Mouse (Mus musculus) right cerebral cortex, postnatal 36 days (tissue): Measurements from ENCODE around the gene Cntn1.

Source experiments
- DNase-seq, 2 experiments: peaks; one replicate each; pipeline ENCODE4 v3.0.0; 2022; ENCODE audit warnings: low spot score in 2 of 2, mixed read lengths in 1 of 2

Gene Cntn1

DNA sequence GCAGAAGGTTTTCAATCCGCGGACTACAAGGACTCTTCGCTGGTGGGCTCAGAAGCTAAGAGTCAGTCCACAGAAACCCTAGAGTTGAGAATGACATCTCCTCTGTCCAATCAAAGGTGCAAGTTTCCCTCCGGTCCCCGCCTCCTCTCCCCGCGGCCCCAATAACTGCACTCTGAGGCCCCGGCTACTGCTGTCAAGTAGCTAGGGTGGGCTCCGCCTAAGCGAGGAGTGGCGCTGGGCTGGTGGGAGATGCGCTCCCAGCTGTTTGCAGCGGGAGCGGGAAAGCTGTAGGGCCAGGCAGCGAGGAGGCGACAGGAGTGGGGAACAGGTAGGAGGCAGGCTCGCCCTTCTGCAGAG lies at the start of gene Cntn1:
TSS of gene Cntn1 (plus strand) at position 170 of the 357 bp plus-strand sequence.
- peak; percentile 87 to 88 for DNase-seq

DNA sequence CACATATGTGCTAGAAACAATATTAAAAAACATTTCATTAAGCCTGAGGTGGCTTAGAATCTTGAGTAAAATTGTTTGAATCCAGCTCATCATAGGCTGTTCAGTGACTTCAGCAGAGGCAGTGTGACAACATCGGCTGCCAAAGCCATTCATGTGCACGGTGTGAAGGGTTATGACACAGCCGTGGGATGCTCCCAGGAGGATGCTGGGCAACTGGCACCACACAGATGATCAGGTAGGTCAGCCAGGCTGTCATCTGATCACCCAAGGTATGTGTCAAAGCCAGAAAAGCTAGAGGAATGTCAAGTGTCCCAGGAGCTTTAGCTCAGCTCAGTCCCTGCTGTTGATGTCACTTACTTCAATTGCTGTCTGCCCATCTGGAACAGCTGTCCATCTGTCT lies 49.5 kb upstream of the Cntn1 start:
- no peak for DNase-seq

- DNase-seq: no peak
These were observed 38.5 kb upstream of the Cntn1 start for GRCm38 (mm10) chr15:92012165-92013083.

GRCm38 (mm10) chr15:92034111-92034510 lies 16.9 kb upstream of the Cntn1 start:
- DNase-seq: no peak

DNA sequence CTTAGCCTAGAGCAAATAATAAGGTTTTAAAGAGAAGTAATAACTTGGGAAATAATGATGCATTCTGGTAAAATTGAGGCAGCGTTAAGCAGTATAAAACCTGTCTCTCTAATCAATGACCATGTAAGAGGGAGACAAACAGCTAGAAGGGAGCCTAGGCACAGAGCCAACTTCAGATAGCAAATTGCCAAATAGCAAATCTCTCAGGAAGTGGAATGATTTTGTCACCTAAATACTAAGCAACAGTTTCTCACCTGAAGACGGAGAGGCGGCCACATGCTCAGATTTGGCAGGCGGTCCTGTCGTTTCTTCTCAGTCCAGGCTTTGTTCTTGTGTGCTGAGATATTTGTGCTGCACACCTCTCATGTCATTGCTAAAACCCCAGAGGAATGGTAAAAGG lies 8.4 kb upstream of the Cntn1 start:
- DNase-seq: no peak

DNA sequence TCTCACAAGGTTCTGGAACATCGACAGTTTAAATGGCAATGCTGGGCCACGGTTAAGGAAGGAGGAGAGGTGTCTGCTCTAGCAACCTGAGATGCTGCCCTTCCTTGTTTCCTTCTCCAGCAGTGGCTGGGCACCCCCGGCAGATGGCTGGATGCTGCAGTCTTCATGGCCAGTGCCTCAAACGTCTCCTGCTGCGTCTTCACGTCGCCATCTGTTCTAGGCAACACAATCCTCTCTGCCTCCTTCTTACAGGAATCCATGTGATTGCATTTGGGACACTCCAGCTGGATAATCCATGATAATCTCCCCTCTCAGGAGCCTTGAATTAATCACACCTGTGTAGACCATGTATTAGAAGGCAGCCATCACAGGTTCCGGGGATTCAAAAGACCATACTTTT lies 4.9 kb upstream of the Cntn1 start:
- no peak for DNase-seq

DNA sequence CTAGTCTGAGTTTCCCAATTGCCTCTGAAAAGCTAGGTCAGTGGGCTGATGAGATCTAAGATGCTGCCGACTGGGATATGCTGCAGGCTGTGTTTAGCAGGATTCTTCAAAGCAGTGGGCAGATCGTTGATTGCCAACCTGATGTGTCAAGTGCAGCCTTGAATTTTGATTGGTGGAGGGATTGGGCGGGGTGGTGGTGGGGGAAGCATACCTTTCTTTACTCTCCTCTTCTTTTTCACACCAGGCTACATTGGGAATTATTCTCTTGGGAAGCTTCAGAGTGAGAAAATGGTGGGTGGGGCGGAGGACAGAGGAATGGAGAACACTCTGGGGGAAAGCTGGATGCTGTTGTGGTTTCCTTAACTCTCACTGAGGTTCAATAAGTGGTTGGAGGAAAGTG lies 2.9 kb upstream of the Cntn1 start:
- peak; percentile 12 to 37 for DNase-seq

DNA sequence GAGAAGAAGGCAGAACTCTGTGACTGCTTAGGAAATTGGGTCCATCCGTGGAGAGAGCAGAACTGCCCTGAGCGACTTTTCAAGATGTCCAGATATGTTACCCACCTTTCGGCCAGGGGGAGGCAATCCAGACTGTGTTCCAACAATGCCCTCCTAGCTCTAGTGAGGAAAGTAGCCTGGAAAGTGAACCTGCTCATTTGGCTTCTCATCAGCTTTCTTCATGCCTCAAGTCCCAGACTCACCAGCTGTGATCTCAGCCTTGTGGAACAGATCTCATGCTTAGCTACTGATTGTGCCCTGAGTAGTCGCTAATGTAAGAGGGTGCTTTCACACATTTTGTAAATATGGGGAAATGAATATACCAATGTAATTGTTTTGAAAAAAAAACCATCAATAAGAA lies 2.4 kb upstream of the Cntn1 start:
- DNase-seq: no peak

- DNase-seq: peak; percentile 51 to 55
These were observed 578 bp downstream of the Cntn1 start for GRCm38 (mm10) chr15:92051353-92052132.

GRCm38 (mm10) chr15:92052133-92052463 lies 1.1 kb downstream of the Cntn1 start:
- peak; percentile 67 for DNase-seq

DNA sequence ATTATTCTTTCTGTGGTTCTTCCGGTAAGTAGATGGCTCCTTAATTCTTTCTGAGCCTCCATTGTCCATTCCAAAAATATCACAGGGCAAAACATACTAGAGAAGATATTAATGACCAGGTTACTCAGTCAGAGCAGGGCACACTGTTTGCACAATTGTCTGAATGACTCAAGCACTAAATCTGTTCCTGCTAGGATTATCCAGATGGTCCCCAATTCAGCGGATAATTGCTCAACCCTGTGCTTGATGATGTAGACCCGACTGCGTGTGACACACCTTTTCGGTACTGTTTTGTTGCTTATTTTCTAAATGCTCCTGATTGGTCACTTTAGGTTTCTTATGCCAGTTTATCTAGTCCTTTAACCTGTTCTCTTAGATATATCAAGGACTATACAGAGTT lies 6.6 kb downstream of the Cntn1 start:
- no peak for DNase-seq

- no peak for DNase-seq
These were observed 10.0 kb downstream of the Cntn1 start for GRCm38 (mm10) chr15:92060986-92061385.

DNA sequence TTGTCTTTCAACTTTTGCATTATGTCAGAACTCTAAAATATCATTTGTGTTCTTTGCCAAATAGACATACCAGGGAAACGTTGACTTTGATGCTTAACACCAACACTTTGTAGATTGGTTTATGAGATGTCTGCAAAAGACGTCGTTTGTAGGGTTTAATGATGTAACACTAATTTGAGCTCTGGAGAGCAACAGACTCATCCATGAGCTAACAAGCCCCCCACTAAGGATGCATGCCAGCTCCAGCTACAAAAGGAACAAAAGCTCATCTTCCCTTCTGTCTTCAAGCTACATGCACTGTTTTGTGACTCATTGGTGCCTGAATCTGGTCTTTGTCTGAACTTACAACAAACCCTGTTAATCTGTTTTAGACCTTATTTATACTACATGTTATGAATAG lies 28.5 kb downstream of the Cntn1 start:
- DNase-seq: no peak

DNA sequence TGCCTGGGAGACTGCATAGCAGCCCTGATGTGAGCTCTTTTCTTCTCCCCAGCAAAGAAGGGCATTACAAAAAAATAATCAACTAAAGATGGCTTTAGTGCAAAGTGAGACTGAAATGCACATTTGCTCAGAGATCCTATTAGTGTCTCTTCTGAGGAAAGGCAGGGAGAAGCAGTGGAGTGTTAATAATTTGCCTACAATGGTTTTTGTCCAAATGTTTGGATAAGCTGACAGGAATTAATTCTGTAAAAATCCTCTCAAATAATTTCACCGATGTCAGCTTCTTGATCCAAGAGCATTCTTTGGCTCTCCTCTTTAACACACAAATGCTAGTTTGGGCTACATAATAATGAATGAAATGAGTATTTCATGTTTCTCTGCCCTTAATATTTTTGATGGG lies 34.9 kb downstream of the Cntn1 start:
- DNase-seq: no peak

DNA sequence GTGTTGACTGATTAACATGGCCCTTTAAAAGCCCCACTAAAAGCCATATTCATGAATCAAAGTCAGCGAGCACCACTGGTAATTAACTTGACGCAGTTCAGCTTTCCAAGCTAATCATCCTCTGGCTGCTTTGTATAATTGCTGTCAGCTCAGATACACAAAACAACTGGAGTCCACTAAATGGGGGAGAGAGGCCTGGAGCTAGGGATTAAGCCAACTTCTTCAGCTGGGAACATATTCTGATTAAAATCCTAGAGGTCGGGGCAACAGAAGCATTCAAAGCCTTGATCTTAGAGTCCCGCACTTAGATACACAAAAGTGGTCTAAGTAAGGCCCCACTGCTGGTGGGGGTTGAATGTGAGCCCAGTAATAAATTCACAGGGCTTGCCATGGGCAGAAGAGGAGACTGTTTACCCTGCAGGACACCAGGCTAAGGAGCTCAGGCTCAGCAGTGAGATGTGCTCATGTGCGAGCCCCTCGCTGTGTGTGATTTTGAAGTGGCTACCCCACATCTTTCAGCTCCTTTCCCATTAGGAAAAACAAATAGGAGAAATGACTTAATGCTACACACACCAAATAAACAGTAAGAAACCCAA lies 36.8 kb downstream of the Cntn1 start:
- DNase-seq: no peak

- no peak for DNase-seq
These were observed 39.8 kb downstream of the Cntn1 start for GRCm38 (mm10) chr15:92090787-92091186.

GRCm38 (mm10) chr15:92092041-92092440 lies 41.1 kb downstream of the Cntn1 start:
- DNase-seq: no peak

DNA sequence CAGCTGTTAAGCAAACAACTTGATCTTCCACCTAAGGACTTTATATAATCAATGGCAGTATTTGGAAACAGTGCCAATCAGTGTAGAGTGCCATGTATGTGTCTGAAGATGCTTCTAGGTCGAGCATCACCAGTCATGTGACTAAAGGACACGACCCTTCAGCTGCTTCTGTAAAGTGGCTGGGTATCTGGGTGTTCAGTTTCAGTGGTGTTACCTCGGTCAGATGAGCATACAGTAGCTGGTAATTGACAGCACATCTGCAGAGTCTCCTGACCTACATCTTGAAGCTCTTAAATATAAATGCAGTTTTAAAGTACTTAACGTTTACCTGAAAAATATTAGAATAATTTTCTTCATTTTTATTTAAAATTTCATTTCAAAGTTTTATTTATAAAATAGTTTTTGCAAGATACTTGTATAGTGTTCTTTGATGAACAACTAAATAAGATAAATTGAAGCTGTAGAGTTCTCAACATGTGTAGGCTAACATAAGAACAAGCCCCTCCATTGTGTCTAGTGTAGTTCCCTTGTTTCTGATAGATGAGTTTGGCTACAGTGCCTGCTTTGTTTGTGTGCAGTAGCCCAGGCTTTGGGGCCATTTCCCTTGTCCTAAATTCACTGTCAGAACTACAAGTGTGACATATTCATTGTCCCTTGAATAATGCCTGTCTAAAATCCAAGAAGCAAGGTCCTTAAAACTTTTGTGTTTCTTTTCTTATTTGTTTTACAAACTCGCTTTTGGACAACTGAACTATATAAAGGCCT lies 48.6 kb downstream of the Cntn1 start:
- no peak for DNase-seq

- DNase-seq: no peak
These were observed 51.0 kb downstream of the Cntn1 start for GRCm38 (mm10) chr15:92101956-92102355.

DNA sequence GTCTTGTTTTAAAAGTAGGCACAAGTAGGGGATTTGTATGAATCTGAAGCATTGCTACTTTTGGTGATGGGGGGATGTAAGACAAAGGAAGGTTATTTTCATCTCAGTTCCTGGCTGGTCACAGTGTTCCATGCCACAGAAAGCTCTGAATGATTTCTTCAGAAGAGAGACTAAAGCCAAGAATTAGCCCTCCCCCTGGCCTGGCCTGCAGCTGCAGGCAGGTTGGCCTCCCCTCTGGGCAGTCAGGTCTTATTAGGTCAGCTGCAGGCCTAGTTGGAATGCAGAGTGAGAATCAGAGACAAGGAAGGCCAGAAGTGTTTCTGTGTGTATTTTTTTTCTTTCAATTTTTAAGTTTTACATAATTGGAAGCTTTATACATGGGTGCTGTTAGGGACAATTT lies 61.5 kb downstream of the Cntn1 start:
- DNase-seq: peak; percentile 16 to 22

- no peak for DNase-seq
These were observed 82.0 kb downstream of the Cntn1 start for GRCm38 (mm10) chr15:92132936-92133335.

DNA sequence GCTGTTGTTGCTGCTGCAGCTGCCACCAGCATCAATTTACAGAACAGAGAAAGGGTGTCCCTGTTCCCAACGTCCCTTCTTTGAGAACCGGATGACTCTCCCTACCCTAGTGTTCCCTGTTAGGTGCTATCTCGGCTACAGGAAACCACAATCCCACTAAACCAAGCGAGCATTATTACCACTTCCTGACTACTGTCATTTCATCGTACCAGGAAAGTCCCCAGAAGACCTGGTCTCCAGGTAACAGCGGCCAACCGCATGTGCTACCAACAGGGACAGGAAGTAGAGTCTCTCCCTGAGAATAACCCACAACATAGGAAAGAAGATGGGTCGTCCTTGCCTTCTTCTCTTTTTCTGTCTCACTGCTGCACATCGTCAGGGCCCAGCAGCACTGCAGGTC lies 83.3 kb downstream of the Cntn1 start:
- no peak for DNase-seq
